Comparison of ENCODE assay signal across 20 mouse cellular contexts in the genomic region with DNA sequence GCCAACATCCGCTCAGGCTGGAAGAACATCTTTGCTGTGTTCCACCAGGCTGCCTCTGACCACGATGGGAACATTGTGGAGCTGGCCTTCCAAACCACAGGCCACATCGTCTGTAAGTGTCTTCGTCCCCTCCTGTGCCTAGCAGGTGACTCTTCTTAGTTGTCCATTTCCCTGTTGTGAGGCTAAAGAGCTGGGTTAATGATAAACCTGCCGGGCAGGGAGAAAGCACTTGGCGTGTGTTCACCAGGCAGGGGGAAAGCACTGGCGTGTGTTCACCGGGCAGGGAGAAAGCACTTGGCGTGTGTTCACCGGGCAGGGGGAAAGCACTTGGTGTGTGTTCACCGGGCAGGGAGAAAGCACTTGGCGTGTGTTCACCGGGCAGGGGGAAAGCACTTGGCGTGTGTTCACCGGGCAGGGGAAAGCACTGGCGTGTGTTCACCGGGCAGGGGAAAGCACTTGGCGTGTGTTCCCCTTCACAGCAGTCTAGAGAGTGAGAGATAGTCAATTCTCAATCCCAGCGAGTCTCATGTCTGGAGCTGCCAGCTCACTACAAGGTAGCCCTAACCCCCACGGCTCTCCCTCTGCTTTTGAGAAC. TPM values are rescaled to one million over a fixed set of nuclear protein-coding genes. Genes with fewer than 3 reads are reported as not detected.
A peak's percentile ranks its signal among the peaks of the same experiment; 100 is the strongest.
DNase-seq lines count a peak whose midpoint lies in the region; ATAC-seq lines count a peak whose summit lies in the region.
"Had no signal": no experiment of that assay in that cellular context is flagged by ENCODE, and none has a peak within 500 bp of the region (broad histone marks: within the 10 kb centered on the region; RNA-seq: fewer than 3 reads in every experiment).

No protein-coding gene starts in this region.

- no peak for ATAC-seq in kidney, embryonic 15.5 days (replicated peaks; ENCODE audit: low FRiP score)
- ATAC-seq: forebrain, embryonic 15.5 days; inflammation-experienced regulatory T-cells, adult 6 months; midbrain, embryonic 15.5 days had no signal

- DNase-seq in cerebellum, adult 18-20 months = peak; percentile 19 to 22
- no peak for DNase-seq in cerebellum, adult 8-10 months
- peak; percentile 62 for DNase-seq in kidney, adult 11 months
- peak; percentile 18 to 25 for DNase-seq in cerebellum, postnatal 36 days
- DNase-seq in kidney, postnatal 10 days = peak; percentile 21
- no peak for DNase-seq in right cerebral cortex, postnatal 14 days
- DNase-seq in limb, embryonic 10.5 days (ENCODE audit: low spot score) = no peak
- DNase-seq: adrenal gland, postnatal 14 days; gastrocnemius, adult 2 months; heart, adult 2 months; lung, adult 2 months; right cerebral cortex, postnatal 25 days; thymus, postnatal 4 days had no signal

- no peaks in the 10 kb centered on the region for H3K9me3 ChIP-seq in kidney, embryonic 15.5 days (replicated peaks)
- no peaks in the 10 kb centered on the region for H3K9me3 ChIP-seq in limb, embryonic 10.5 days (replicated peaks)
- H3K9me3 ChIP-seq: forebrain, embryonic 15.5 days; hindbrain, embryonic 10.5 days; limb, embryonic 12.5 days; midbrain, embryonic 15.5 days had no signal

- H3K27ac ChIP-seq in kidney, embryonic 15.5 days = no peak overlapping the region
- no peak overlapping the region for H3K27ac ChIP-seq in limb, embryonic 10.5 days
- H3K27ac ChIP-seq: forebrain, embryonic 15.5 days; gastrocnemius, adult 2 months; heart, adult 2 months; hindbrain, embryonic 10.5 days; limb, embryonic 12.5 days; midbrain, embryonic 15.5 days had no signal

- no peak overlapping the region for H3K9ac ChIP-seq in kidney, embryonic 15.5 days
- H3K9ac ChIP-seq: forebrain, embryonic 15.5 days; limb, embryonic 12.5 days; midbrain, embryonic 15.5 days had no signal

- peaks cover 92% of the 10 kb centered on the region for H3K36me3 ChIP-seq in kidney, embryonic 15.5 days
- H3K36me3 ChIP-seq in limb, embryonic 10.5 days = peaks cover 84% of the 10 kb centered on the region

- H3K4me1 ChIP-seq in kidney, embryonic 15.5 days = peaks cover 2% of the 10 kb centered on the region; the same call in 1 of the 2 replicates
- H3K4me1 ChIP-seq in limb, embryonic 10.5 days = no peaks in the 10 kb centered on the region
- H3K4me1 ChIP-seq: forebrain, embryonic 15.5 days; hindbrain, embryonic 10.5 days; limb, embryonic 12.5 days; midbrain, embryonic 15.5 days had no signal

- no peak overlapping the region for H3K4me3 ChIP-seq in kidney, embryonic 15.5 days (replicated peaks)
- H3K4me3 ChIP-seq in limb, embryonic 10.5 days = no peak overlapping the region
- H3K4me3 ChIP-seq: forebrain, embryonic 15.5 days; gastrocnemius, adult 2 months; heart, adult 2 months; hindbrain, embryonic 10.5 days; limb, embryonic 12.5 days; midbrain, embryonic 15.5 days had no signal

- no peak overlapping the region for H3K4me2 ChIP-seq in kidney, embryonic 15.5 days
- H3K4me2 ChIP-seq: forebrain, embryonic 15.5 days; limb, embryonic 12.5 days; midbrain, embryonic 15.5 days had no signal

- WGBS in kidney, embryonic 15.5 days = 79% methylated on average over 20 of the region's 20 CpGs
- 92% methylated on average over 20 of the region's 20 CpGs for WGBS in limb, embryonic 10.5 days

- no peaks in the 10 kb centered on the region for H3K27me3 ChIP-seq in kidney, embryonic 15.5 days
- no peaks in the 10 kb centered on the region for H3K27me3 ChIP-seq in limb, embryonic 10.5 days (ENCODE audit: low read depth, poor library complexity, severe bottlenecking)
- H3K27me3 ChIP-seq: CH12.LX; forebrain, embryonic 15.5 days; limb, embryonic 12.5 days; midbrain, embryonic 15.5 days had no signal

RNA-seq across cellular contexts. Expression of a gene that starts 35.5 kb away (rescaled TPM):
- polyA plus RNA-seq in kidney, embryonic 15.5 days (2015; fragmentation: Nextera tagmentation; extraction: Ambion mirVana) = 136 and 138 TPM in 2 replicates
- polyA plus RNA-seq in limb, embryonic 10.5 days (2016; fragmentation: Nextera tagmentation; extraction: Ambion mirVana) = 211 and 223 TPM in 2 replicates

Comparison
In these comparisons a context has a peak if more than half of its experiments do, and no peak if none do; other contexts are left out.
1. DNase-seq: peak in cerebellum, adult 18-20 months (2 of 2), kidney, adult 11 months (single experiment), cerebellum, postnatal 36 days (2 of 2) and kidney, postnatal 10 days (single experiment); none in cerebellum, adult 8-10 months (single experiment), right cerebral cortex, postnatal 14 days (single experiment) and limb, embryonic 10.5 days (single experiment).